24 mouse cellular contexts compared by ENCODE assay signal in the genomic region with DNA sequence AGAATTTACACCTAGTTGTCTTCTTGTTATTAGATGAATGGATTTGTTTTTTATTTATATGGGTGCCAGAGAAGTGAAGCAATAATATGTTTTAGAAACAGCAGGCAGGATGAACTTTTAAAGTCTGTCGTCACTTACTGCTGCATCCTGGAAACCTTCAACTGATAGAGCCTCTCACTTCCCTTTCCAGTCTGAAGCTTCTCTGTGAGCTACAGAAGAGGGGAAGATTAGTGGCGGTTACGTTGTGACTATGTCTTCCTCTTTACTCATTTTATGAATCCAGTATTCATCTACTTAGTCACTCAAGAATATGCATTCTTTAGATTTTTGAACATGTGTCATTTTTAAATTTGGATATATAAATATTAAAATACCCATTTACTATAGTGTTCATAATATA.
DNase-seq lines count a peak whose midpoint lies in the region; ATAC-seq and TF ChIP-seq lines count a peak whose summit lies in the region.
"Had no signal": no experiment of that assay in that cellular context is flagged by ENCODE, and none has a peak within 500 bp of the region (broad histone marks: within the 10 kb centered on the region; RNA-seq: fewer than 3 reads in every experiment).

No protein-coding gene starts in this region.

- no peaks in the 10 kb centered on the region for H3K4me1 ChIP-seq in lung, adult 2 months (ENCODE audit: control insufficient read depth, insufficient read depth, low read length)
- no peaks in the 10 kb centered on the region for H3K4me1 ChIP-seq in MEL (ENCODE audit: control insufficient read depth in 1 of 2, insufficient read depth in 2 of 2, low read length in 2 of 2)
- H3K4me1 ChIP-seq in midbrain, postnatal 0 days (ENCODE audit: insufficient read depth, low read length) = no peaks in the 10 kb centered on the region
- H3K4me1 ChIP-seq: embryonic facial prominence, embryonic 13.5 days; limb, embryonic 12.5 days; liver, embryonic 12.5 days; lung, embryonic 15.5 days; midbrain, embryonic 15.5 days; neural tube, embryonic 15.5 days had no signal

- no peak for TF ChIP-seq RAD21 in MEL (IDR thresholded peaks at IDR 0.05; ENCODE audit: low read depth, low read length)

- H3K9ac ChIP-seq in MEL (ENCODE audit: control insufficient read depth, low read depth, low read length, poor library complexity, severe bottlenecking) = no peak overlapping the region
- H3K9ac ChIP-seq in midbrain, postnatal 0 days (replicated peaks; ENCODE audit: low read length, poor library complexity, severe bottlenecking) = no peak overlapping the region
- H3K9ac ChIP-seq: embryonic facial prominence, embryonic 13.5 days; limb, embryonic 12.5 days; liver, embryonic 12.5 days; lung, embryonic 15.5 days; midbrain, embryonic 15.5 days; neural tube, embryonic 15.5 days had no signal

- TF ChIP-seq POLR2A in lung, adult 2 months (IDR thresholded peaks at IDR 0.05; ENCODE audit: borderline replicate concordance, extremely low read depth, low read depth, low read length) = no peak
- no peak for TF ChIP-seq POLR2A in MEL (IDR thresholded peaks at IDR 0.05; ENCODE audit: control insufficient read depth in 1 of 2, insufficient read depth in 1 of 2, low read depth in 1 of 2, low read length in 2 of 2, poor library complexity in 1 of 2)

- H3K36me3 ChIP-seq in MEL (ENCODE audit: control insufficient read depth in 1 of 2, insufficient read depth in 2 of 2, low read length in 2 of 2) = no peaks in the 10 kb centered on the region
- H3K36me3 ChIP-seq in midbrain, postnatal 0 days (ENCODE audit: insufficient read depth, low read length) = no peaks in the 10 kb centered on the region
- H3K36me3 ChIP-seq: embryonic facial prominence, embryonic 13.5 days; limb, embryonic 12.5 days; liver, embryonic 12.5 days; lung, embryonic 15.5 days; midbrain, embryonic 15.5 days; neural tube, embryonic 15.5 days had no signal

- TF ChIP-seq EP300 in MEL (IDR thresholded peaks at IDR 0.05; ENCODE audit: low read depth in 1 of 2, low read length in 2 of 2) = no peak

- H3K27ac ChIP-seq in MEL (ENCODE audit: control insufficient read depth, low read depth, low read length) = no peak overlapping the region
- H3K27ac ChIP-seq in midbrain, postnatal 0 days (ENCODE audit: low read depth, low read length) = no peak overlapping the region
- H3K27ac ChIP-seq: embryonic facial prominence, embryonic 13.5 days; hindbrain, postnatal 0 days; layer of hippocampus, adult 2 months; limb, embryonic 12.5 days; liver, embryonic 12.5 days; lung, embryonic 15.5 days; midbrain, embryonic 15.5 days; neural tube, embryonic 15.5 days had no signal

- TF ChIP-seq CTCF in lung, adult 2 months (IDR thresholded peaks at IDR 0.05; ENCODE audit: insufficient read depth, low read length) = no peak
- no peak for TF ChIP-seq CTCF in MEL (IDR thresholded peaks at IDR 0.05 in 2 of 3, conservative IDR thresholded peaks at IDR 0.05 in 1 of 3; ENCODE audit: control insufficient read depth in 1 of 3, insufficient read depth in 1 of 3, low read depth in 2 of 3, low read length in 3 of 3, poor library complexity in 1 of 3, severe bottlenecking in 1 of 3)
- no peak for TF ChIP-seq CTCF in midbrain, postnatal 0 days (IDR thresholded peaks at IDR 0.05)

- H3K27me3 ChIP-seq in MEL (ENCODE audit: control insufficient read depth in 1 of 2, insufficient read depth in 2 of 2, low read length in 2 of 2) = no peaks in the 10 kb centered on the region
- no peaks in the 10 kb centered on the region for H3K27me3 ChIP-seq in midbrain, postnatal 0 days (ENCODE audit: insufficient read depth, low read length)
- H3K27me3 ChIP-seq: embryonic facial prominence, embryonic 13.5 days; limb, embryonic 12.5 days; liver, embryonic 12.5 days; lung, embryonic 15.5 days; midbrain, embryonic 15.5 days; neural tube, embryonic 15.5 days had no signal

- peak; percentile 2 for DNase-seq in lung, postnatal 25 days (ENCODE audit: low spot score)
- no peak for DNase-seq in lung, adult 2 months
- peak; percentile 6 for DNase-seq in MEL (ENCODE audit: low read depth, low spot score)
- DNase-seq in midbrain, postnatal 0 days (ENCODE audit: low spot score) = no peak
- DNase-seq in natural killer cell, adult 2 months (ENCODE audit: low spot score in 2 of 2) = no peak
- DNase-seq: adrenal gland, postnatal 36 days; cerebellum, adult 11 months; cerebellum, postnatal 14 days; embryo, embryonic 11 days; kidney, adult 9 months; kidney, postnatal 14 days had no signal

- peak; percentile 69 to 72; a peak in 3 of 4 replicates for ATAC-seq in hematopoietic stem cell, adult 5-6 weeks (replicated peaks in 1 of 2; ENCODE audit: insufficient read depth in 1 of 2, low FRiP score in 2 of 2, low TSS enrichment in 1 of 2, low read depth in 1 of 2, poor library complexity in 2 of 2, severe bottlenecking in 2 of 2)
- ATAC-seq in midbrain, postnatal 0 days (ENCODE audit: low FRiP score) = no peak
- no peak for ATAC-seq in activated CD4-positive, CD25-positive, alpha-beta regulatory T cell, adult 4 months
- ATAC-seq: forebrain, embryonic 14.5 days; hindbrain, postnatal 0 days; intestine, embryonic 16.5 days; liver, embryonic 12.5 days; midbrain, embryonic 15.5 days had no signal

- H3K9me3 ChIP-seq in MEL (replicated peaks; ENCODE audit: insufficient read depth, low read length) = no peaks in the 10 kb centered on the region
- no peaks in the 10 kb centered on the region for H3K9me3 ChIP-seq in midbrain, postnatal 0 days (ENCODE audit: low read length)
- H3K9me3 ChIP-seq: embryonic facial prominence, embryonic 13.5 days; limb, embryonic 12.5 days; liver, embryonic 12.5 days; lung, embryonic 15.5 days; midbrain, embryonic 15.5 days; neural tube, embryonic 15.5 days had no signal

- WGBS in lung, adult 2 months = 62% methylated on average over 3 of the region's 3 CpGs
- whole genome bisulfite sequencing in midbrain, postnatal 0 days = 91% methylated on average over 3 of the region's 3 CpGs

- no peaks in the 10 kb centered on the region for H3K79me2 ChIP-seq in MEL (ENCODE audit: control insufficient read depth, insufficient read depth, low read length, poor library complexity)

- H3K4me2 ChIP-seq in midbrain, postnatal 0 days (ENCODE audit: low read depth, low read length, poor library complexity, severe bottlenecking) = no peak overlapping the region
- H3K4me2 ChIP-seq: embryonic facial prominence, embryonic 13.5 days; heart, embryonic 11.5 days; limb, embryonic 12.5 days; liver, embryonic 12.5 days; lung, embryonic 15.5 days; midbrain, embryonic 15.5 days; neural tube, embryonic 15.5 days had no signal

- no peak overlapping the region for H3K4me3 ChIP-seq in lung, adult 2 months (replicated peaks; ENCODE audit: extremely low read depth, low read depth, low read length)
- H3K4me3 ChIP-seq in MEL (ENCODE audit: control insufficient read depth in 1 of 2, insufficient read depth in 1 of 2, low read depth in 2 of 2, low read length in 2 of 2) = no peak overlapping the region
- H3K4me3 ChIP-seq in midbrain, postnatal 0 days (ENCODE audit: low read depth, low read length) = no peak overlapping the region
- H3K4me3 ChIP-seq: embryonic facial prominence, embryonic 13.5 days; layer of hippocampus, adult 2 months; limb, embryonic 12.5 days; liver, embryonic 12.5 days; lung, embryonic 15.5 days; midbrain, embryonic 15.5 days; neural tube, embryonic 15.5 days had no signal

TF ChIP-seq in MEL, 35 proteins besides CTCF, POLR2A, EP300 and RAD21:
- no peak for TF ChIP-seq MYB (IDR thresholded peaks at IDR 0.05; ENCODE audit: low read depth, low read length)
- TF ChIP-seq E2F4 (IDR thresholded peaks at IDR 0.05; ENCODE audit: borderline replicate concordance, low read depth, low read length) = no peak
- TF ChIP-seq USF2 (IDR thresholded peaks at IDR 0.05; ENCODE audit: borderline replicate concordance in 1 of 2, insufficient read depth in 1 of 2, low read depth in 1 of 2, low read length in 2 of 2) = no peak
- TF ChIP-seq MAFK (IDR thresholded peaks at IDR 0.05; ENCODE audit: borderline replicate concordance, low read depth, low read length) = no peak
- TF ChIP-seq CHD2 (IDR thresholded peaks at IDR 0.05; ENCODE audit: low read length) = no peak
- no peak for TF ChIP-seq ZC3H11A (IDR thresholded peaks at IDR 0.05; ENCODE audit: low read depth, low read length)
- TF ChIP-seq NRF1 (IDR thresholded peaks at IDR 0.05; ENCODE audit: insufficient read depth, low read depth, low read length, poor library complexity, severe bottlenecking) = no peak
- TF ChIP-seq MYC (IDR thresholded peaks at IDR 0.05; ENCODE audit: low read depth, low read length) = no peak

Comparison
In these comparisons a context has a peak if more than half of its experiments do, and no peak if none do; other contexts are left out.
1. DNase-seq: peak in lung, postnatal 25 days (single experiment) and MEL (single experiment); none in lung, adult 2 months (single experiment), midbrain, postnatal 0 days (single experiment) and natural killer cell, adult 2 months (0 of 2).
2. ATAC-seq: peak in hematopoietic stem cell, adult 5-6 weeks (2 of 2); none in midbrain, postnatal 0 days (single experiment) and activated CD4-positive, CD25-positive, alpha-beta regulatory T cell, adult 4 months (single experiment).